ENCODE assay signal across 8 mouse cellular contexts in the genomic region with DNA sequence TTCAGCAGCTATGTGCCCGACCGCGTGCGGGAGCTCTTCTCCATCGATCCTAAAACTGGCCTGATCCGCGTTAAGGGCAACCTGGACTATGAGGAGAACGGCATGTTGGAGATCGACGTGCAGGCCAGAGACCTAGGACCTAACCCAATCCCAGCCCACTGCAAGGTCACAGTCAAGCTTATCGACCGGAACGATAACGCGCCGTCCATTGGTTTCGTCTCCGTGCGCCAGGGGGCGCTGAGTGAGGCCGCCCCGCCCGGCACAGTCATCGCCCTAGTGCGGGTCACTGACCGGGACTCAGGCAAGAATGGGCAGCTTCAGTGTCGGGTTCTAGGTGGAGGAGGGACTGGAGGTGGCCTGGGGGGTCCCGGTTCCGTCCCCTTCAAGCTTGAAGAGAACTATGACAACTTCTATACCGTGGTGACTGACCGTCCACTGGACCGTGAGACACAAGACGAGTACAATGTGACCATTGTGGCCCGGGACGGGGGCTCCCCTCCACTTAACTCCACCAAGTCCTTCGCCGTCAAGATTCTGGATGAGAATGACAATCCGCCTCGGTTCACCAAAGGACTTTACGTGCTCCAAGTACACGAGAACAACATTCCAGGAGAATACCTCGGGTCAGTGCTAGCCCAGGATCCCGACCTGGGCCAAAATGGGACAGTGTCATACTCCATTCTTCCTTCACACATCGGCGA. TPM values are rescaled to one million over a fixed set of nuclear protein-coding genes. Genes with fewer than 3 reads are reported as not detected.
A peak's percentile ranks its signal among the peaks of the same experiment; 100 is the strongest.
DNase-seq lines count a peak whose midpoint lies in the region; ATAC-seq lines count a peak whose summit lies in the region.
"Had no signal": no experiment of that assay in that cellular context is flagged by ENCODE, and none has a peak within 500 bp of the region (broad histone marks: within the 10 kb centered on the region; RNA-seq: fewer than 3 reads in every experiment).

No protein-coding gene starts in this region.

- peak; percentile 52 to 55 for DNase-seq in adrenal gland, postnatal 36 days
- DNase-seq in embryo, embryonic 9.5 days (ENCODE audit: extremely low spot score): peak; percentile 66
- peak; percentile 63 to 69 for DNase-seq in heart, adult 18-20 months
- peak; percentile 56 for DNase-seq in left cerebral cortex, postnatal 4 days

- H3K4me3 ChIP-seq in intestine, embryonic 16.5 days (ENCODE audit: low read length): peak overlapping the region; percentile 59
- peak overlapping the region; percentile 54 for H3K4me3 ChIP-seq in stomach, embryonic 14.5 days (ENCODE audit: low read depth, low read length)
- H3K4me3 ChIP-seq: erythroblast, embryonic 14.5 days had no signal

- peak overlapping the region; percentile 69 for H3K4me2 ChIP-seq in intestine, embryonic 16.5 days (ENCODE audit: low read depth, low read length)
- peak overlapping the region; percentile 83 for H3K4me2 ChIP-seq in stomach, embryonic 14.5 days (replicated peaks; ENCODE audit: low read depth, low read length)

- peaks cover 35% of the 10 kb centered on the region for H3K27me3 ChIP-seq in intestine, embryonic 16.5 days (replicated peaks; ENCODE audit: control insufficient read depth, insufficient read depth, low read length)
- H3K27me3 ChIP-seq in stomach, embryonic 14.5 days (ENCODE audit: control insufficient read depth, insufficient read depth, low read length): peaks cover 17% of the 10 kb centered on the region; the same call in 1 of the 2 replicates

- no peaks in the 10 kb centered on the region for H3K36me3 ChIP-seq in intestine, embryonic 16.5 days (ENCODE audit: control insufficient read depth, insufficient read depth, low read length)
- no peaks in the 10 kb centered on the region for H3K36me3 ChIP-seq in stomach, embryonic 14.5 days (ENCODE audit: control insufficient read depth, insufficient read depth, low read length)

- H3K27ac ChIP-seq in intestine, embryonic 16.5 days (ENCODE audit: low read length): no peak overlapping the region
- no peak overlapping the region for H3K27ac ChIP-seq in stomach, embryonic 14.5 days (ENCODE audit: low read length)

- peaks cover 32% of the 10 kb centered on the region for H3K4me1 ChIP-seq in intestine, embryonic 16.5 days (ENCODE audit: control insufficient read depth, insufficient read depth, low read length)
- peaks cover 2% of the 10 kb centered on the region; the same call in 1 of the 2 replicates for H3K4me1 ChIP-seq in stomach, embryonic 14.5 days (ENCODE audit: control insufficient read depth, insufficient read depth, low read length)

- 7% methylated on average over 45 of the region's 45 CpGs for WGBS in intestine, embryonic 16.5 days
- 7% methylated on average over 45 of the region's 45 CpGs for WGBS in stomach, embryonic 14.5 days

- H3K9me3 ChIP-seq in intestine, embryonic 16.5 days (ENCODE audit: control insufficient read depth, low read length): no peaks in the 10 kb centered on the region
- no peaks in the 10 kb centered on the region for H3K9me3 ChIP-seq in stomach, embryonic 14.5 days (ENCODE audit: control insufficient read depth, low read depth, low read length)

- no peak for ATAC-seq in intestine, embryonic 16.5 days
- ATAC-seq in megakaryocyte-erythroid progenitor cell, adult 5-6 weeks (replicated peaks; ENCODE audit: low FRiP score, low TSS enrichment, poor library complexity, severe bottlenecking): 0 out of 2 replicates have a peak, but pooled peaks have one; percentile 25
- no peak for ATAC-seq in stomach, embryonic 14.5 days (ENCODE audit: insufficient number of reproducible peaks, insufficient read depth, low FRiP score, low read depth)

- 0 out of 2 replicates have a peak overlapping the region, but pooled peaks have one; percentile 27 for H3K9ac ChIP-seq in intestine, embryonic 16.5 days (ENCODE audit: low read depth, low read length)
- H3K9ac ChIP-seq in stomach, embryonic 14.5 days (replicated peaks; ENCODE audit: low read depth, low read length): no peak overlapping the region

- intact Hi-C loops in left cerebral cortex, postnatal 4 days (cut with DNase I): loop anchor here (5.0 kb wide), 1 partner anchor 1455 kb away; no protein-coding TSS in a partner anchor

RNA-seq across cellular contexts. Expression of a gene that starts 3.7 kb away (rescaled TPM):
- 1 to 10 TPM; 5.7 to 8.5 TPM for total RNA-seq in adrenal gland, postnatal 36 days (2021)
- 1 to 10 TPM; 1.2 TPM for total RNA-seq in heart, adult 18-20 months (2021)
- 4.1 TPM in 2 replicates for polyA plus RNA-seq in intestine, embryonic 16.5 days (2015; fragmentation: Nextera tagmentation; extraction: Ambion mirVana)
- 10 to 100 TPM; 57.5 to 61.8 TPM for total RNA-seq in left cerebral cortex, postnatal 4 days (2021)
- 0.15 TPM in 2 replicates for total RNA-seq in megakaryocyte-erythroid progenitor cell, adult 5-6 weeks (2014; fragmentation: Nextera tagmentation)
- 0.08 TPM in 1 of 2 replicates, not detected in the other for total RNA-seq in megakaryocyte-erythroid progenitor cell, adult 5-6 weeks (2017)
- 9.8 and 10.1 TPM in 2 replicates for polyA plus RNA-seq in stomach, embryonic 14.5 days (2014; fragmentation: Nextera tagmentation; extraction: Ambion mirVana)
- polyA plus RNA-seq: erythroblast, embryonic 14.5 days had no signal

Comparison
In these comparisons a context has a peak if more than half of its experiments do, and no peak if none do; other contexts are left out.
1. RNA of a gene that starts 3.7 kb away (total RNA-seq): 57.5 to 61.8 TPM in left cerebral cortex, postnatal 4 days; 5.7 to 8.5 TPM in adrenal gland, postnatal 36 days, 1.2 TPM in heart, adult 18-20 months and 0.08 to 0.15 TPM in megakaryocyte-erythroid progenitor cell, adult 5-6 weeks; every median in the first group is over 4 times any median in the second.
2. Peak in every context shown above with its lines, with median percentiles within 50 percentile points of each other: DNase-seq.